Mouse (Mus musculus) bone marrow macrophage, adult 2 months (primary cell): Measurements from ENCODE around the gene Asic2. TPM values are rescaled to one million over a fixed set of nuclear protein-coding genes. Genes with fewer than 3 reads are reported as not detected.

Experiments used
- H3K27ac ChIP-seq: 2 replicates; pipeline ENCODE4 v1.5.1; 2012; ENCODE audit warnings: low read depth, low read length; ENCODE audit not compliant: insufficient read depth
- H3K4me1 ChIP-seq: 2 replicates; pipeline ENCODE4 v1.6.1; 2012; ENCODE audit warnings: low read length; ENCODE audit not compliant: control insufficient read depth, insufficient read depth
- H3K4me3 ChIP-seq: 2 replicates; pipeline ENCODE4 v1.5.1; 2012; ENCODE audit warnings: mild to moderate bottlenecking, low read length, moderate library complexity; ENCODE audit not compliant: insufficient read depth
- CTCF ChIP-seq: IDR thresholded peaks from 2 replicates; pipeline ENCODE4 v1.5.1; 2012; ENCODE audit warnings: low read depth, mild to moderate bottlenecking, low read length, moderate library complexity
- POLR2A ChIP-seq: IDR thresholded peaks from 2 replicates; pipeline ENCODE4 v1.6.1; 2012; ENCODE audit warnings: mild to moderate bottlenecking, low read depth, low read length, borderline replicate concordance
- polyA plus RNA-seq: library from polyadenylated mRNA; stranded (reverse); fragments of >200 nt; gene quantifications from 2 replicates; pipeline ENCODE4 v1.2.4, GENCODE M21; 2012; ENCODE audit not compliant: missing spikeins, insufficient read depth, insufficient read length

Asic2 gene
- polyA plus RNA-seq, 1 experiment: not detected

GRCm38 (mm10) chr11:80974616-80975015, 993.6 kb downstream of the Asic2 start:
- H3K27ac ChIP-seq: no peak overlapping the region

GRCm38 (mm10) chr11:80973976-80974375, 994.3 kb downstream of the Asic2 start:
- Histone ChIP-seq H3K4me3 (no peak overlapping the region), H3K27ac (no peak overlapping the region), H3K4me1 (no peaks in the 10 kb centered on the region)
- TF ChIP-seq POLR2A (no peak), CTCF (no peak)

More at GRCm38 (mm10) chr11:80974616-80975015, 993.6 kb downstream of the Asic2 start:
- Histone ChIP-seq H3K4me3 (no peak overlapping the region), H3K4me1 (no peaks in the 10 kb centered on the region)
- TF ChIP-seq CTCF: no peak
- TF ChIP-seq POLR2A: no peak

- TF ChIP-seq CTCF: no peak
- TF ChIP-seq POLR2A: no peak
- H3K27ac ChIP-seq: no peak overlapping the region
- H3K4me3 ChIP-seq: no peak overlapping the region
- H3K4me1 ChIP-seq: no peaks in the 10 kb centered on the region
These were observed 995.0 kb downstream of the Asic2 start for GRCm38 (mm10) chr11:80973273-80973672.

- H3K4me3 ChIP-seq: no peak overlapping the region
These were observed 1000.7 kb downstream of the Asic2 start for GRCm38 (mm10) chr11:80967544-80967943.

GRCm38 (mm10) chr11:80966040-80966439, 1002.2 kb downstream of the Asic2 start:
- Histone ChIP-seq H3K4me1 (no peaks in the 10 kb centered on the region), H3K27ac (no peak overlapping the region), H3K4me3 (no peak overlapping the region)
- TF ChIP-seq CTCF: no peak
- TF ChIP-seq POLR2A: no peak

More at GRCm38 (mm10) chr11:80967544-80967943, 1000.7 kb downstream of the Asic2 start:
- Histone ChIP-seq H3K4me1 (no peaks in the 10 kb centered on the region), H3K27ac (no peak overlapping the region)
- TF ChIP-seq CTCF (no peak), POLR2A (no peak)

- TF ChIP-seq CTCF (no peak), POLR2A (no peak)
- Histone ChIP-seq H3K27ac (no peak overlapping the region), H3K4me3 (no peak overlapping the region), H3K4me1 (no peaks in the 10 kb centered on the region)
These were observed 1006.9 kb downstream of the Asic2 start for GRCm38 (mm10) chr11:80961326-80961725.

GRCm38 (mm10) chr11:80958086-80958671, 1010.1 kb downstream of the Asic2 start:
- no peak for TF ChIP-seq POLR2A
- no peak for TF ChIP-seq CTCF
- Histone ChIP-seq H3K4me1 (no peaks in the 10 kb centered on the region), H3K4me3 (no peak overlapping the region), H3K27ac (no peak overlapping the region)

GRCm38 (mm10) chr11:80955915-80956314, 1012.3 kb downstream of the Asic2 start:
- no peak overlapping the region for H3K27ac ChIP-seq
- H3K4me1 ChIP-seq: no peaks in the 10 kb centered on the region
- no peak for TF ChIP-seq CTCF
- TF ChIP-seq POLR2A: no peak
- H3K4me3 ChIP-seq: no peak overlapping the region

- Histone ChIP-seq H3K4me3 (no peak overlapping the region), H3K27ac (no peak overlapping the region)
- TF ChIP-seq CTCF: no peak
- TF ChIP-seq POLR2A: no peak
These were observed 1014.1 kb downstream of the Asic2 start for GRCm38 (mm10) chr11:80954147-80954546.

GRCm38 (mm10) chr11:80949068-80949738, 1019.1 kb downstream of the Asic2 start:
- H3K4me1 ChIP-seq: no peaks in the 10 kb centered on the region
- no peak for TF ChIP-seq POLR2A
- no peak for TF ChIP-seq CTCF
- no peak overlapping the region for H3K4me3 ChIP-seq
- H3K27ac ChIP-seq: no peak overlapping the region

More at GRCm38 (mm10) chr11:80954147-80954546, 1014.1 kb downstream of the Asic2 start:
- H3K4me1 ChIP-seq: no peaks in the 10 kb centered on the region
